Mouse (Mus musculus): ENCODE measurements around the gene Sp100.
"Not testable (repeated sequence)": the region's sequence is repeated elsewhere in the genome, so short reads cannot be mapped to it uniquely, and the experiment has no call there.

Sp100 gene

DNA sequence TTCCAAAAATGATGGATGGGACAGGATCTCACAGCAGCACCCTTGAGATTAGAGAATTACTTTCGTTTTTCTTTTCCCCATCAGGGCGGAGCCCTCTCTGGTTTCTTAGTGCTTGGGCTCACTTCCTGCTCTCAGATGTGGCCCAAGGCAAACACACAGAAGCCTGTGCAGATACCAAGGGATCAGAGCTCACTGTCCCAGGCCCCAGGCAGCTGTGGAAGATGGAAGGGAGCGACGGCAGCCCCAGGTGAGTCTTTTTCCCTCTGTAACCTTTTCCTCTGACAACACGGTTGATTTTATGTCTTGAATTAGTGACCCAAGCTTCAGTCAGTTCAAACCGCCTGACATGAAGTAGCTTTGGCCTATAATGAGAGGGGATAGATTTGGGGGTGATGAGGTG lies at the start of gene Sp100:
Gene Sp100, plus strand, starts transcription at position 108 of the 400 bp plus-strand sequence.
- not testable (repeated sequence) for DNase-seq (ENCODE audit: low read depth, low spot score)

GRCm38 (mm10) chr1:85600078-85600477 lies 49.7 kb upstream of the Sp100 start, which contains the start of gene Sp140:
Gene Sp140 (plus strand): TSS chr1:85600378.
- DNase-seq (ENCODE audit: low read depth, low spot score) = not testable (repeated sequence)

DNA sequence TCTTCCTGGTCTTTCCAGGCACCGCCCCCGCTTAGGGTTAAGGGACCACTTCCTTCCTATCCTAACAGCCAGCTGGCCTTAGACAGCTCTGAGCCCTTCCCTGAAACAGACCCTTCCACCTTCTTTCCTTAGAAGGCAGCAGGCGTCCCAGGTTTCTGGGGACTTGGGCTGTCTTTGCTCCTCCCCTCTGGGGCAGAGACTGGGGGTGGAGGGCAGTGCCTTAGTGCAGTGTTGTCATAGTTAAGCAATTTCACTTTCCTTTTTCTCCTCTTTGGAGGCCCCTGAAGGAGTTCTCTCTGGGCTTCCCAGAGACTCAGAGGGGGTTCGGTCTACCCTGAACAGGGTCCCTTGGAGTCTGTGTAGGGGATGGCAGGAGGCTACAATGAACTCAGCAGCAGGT lies 49.0 kb upstream of the Sp100 start:
- not testable (repeated sequence) for DNase-seq (ENCODE audit: low read depth, low spot score)

- DNase-seq (ENCODE audit: low read depth, low spot score) = not testable (repeated sequence)
These were observed 45.4 kb upstream of the Sp100 start for GRCm38 (mm10) chr1:85604341-85604740.

DNA sequence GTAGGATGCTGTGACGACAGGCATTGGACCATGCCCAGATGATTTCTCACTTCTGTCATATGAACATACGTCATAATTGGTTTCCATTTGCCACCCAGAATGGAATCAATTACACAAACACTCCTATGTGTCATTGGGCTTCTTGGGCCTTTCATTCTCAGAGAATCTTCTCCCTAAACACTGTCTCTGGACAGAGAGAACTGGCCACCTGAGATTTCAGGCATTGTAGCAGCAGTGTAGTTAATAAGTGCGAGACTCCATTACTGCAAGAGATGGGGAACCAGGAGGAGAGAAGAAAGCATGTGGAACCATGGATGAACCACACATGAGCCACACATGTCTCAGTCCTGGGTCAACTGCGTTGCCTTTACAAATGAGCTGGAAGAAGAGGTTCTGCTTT lies 41.4 kb upstream of the Sp100 start:
- not testable (repeated sequence) for DNase-seq (ENCODE audit: low read depth, low spot score)

DNA sequence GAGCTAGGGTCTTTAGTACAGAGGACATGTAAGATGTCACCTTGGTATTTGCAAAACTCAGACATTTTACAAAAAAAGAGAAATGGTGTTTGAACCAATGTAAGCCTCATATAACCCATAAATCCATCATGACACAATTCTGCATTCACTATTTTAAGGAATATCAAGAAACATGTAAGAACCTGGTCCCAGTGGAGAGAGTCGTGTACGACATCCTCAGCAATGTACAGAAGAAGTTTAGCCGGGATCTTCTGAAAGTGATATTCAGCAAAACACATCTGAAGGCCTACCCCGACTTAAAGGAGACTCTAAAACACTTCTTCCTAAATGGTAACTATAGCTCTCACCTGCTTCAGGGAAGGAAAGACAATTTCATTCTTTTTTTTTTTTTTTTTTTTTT lies 39.2 kb upstream of the Sp100 start:
- DNase-seq (ENCODE audit: low read depth, low spot score) = not testable (repeated sequence)

GRCm38 (mm10) chr1:85615096-85615495 lies 34.7 kb upstream of the Sp100 start:
- DNase-seq (ENCODE audit: low read depth, low spot score) = not testable (repeated sequence)

- DNase-seq (ENCODE audit: low read depth, low spot score) = not testable (repeated sequence)
These were observed 34.0 kb upstream of the Sp100 start for GRCm38 (mm10) chr1:85615819-85616218.

- not testable (repeated sequence) for DNase-seq (ENCODE audit: low read depth, low spot score)
These were observed 32.6 kb upstream of the Sp100 start for GRCm38 (mm10) chr1:85617161-85617560.

- not testable (repeated sequence) for DNase-seq (ENCODE audit: low read depth, low spot score)
These were observed 31.1 kb upstream of the Sp100 start for GRCm38 (mm10) chr1:85618689-85619088.

DNA sequence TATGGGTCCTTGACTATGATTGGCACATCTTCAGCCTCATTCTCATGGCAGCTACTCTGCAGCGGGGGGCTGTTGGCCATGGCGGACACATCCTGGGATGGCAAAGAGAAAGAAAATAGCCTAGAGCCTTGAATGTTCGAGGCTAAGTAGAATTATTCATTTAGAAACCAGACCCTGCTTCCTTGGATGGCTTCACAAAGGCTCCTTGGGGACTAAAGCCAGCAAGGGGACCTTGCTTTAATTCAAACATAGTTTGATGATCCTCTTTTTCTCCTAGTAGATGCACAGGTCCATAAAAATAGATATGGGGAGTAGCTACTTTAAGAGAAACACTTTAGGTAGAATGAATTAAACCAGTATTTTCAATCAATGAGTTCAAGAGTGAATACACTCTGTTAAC lies 12.9 kb upstream of the Sp100 start:
- DNase-seq (ENCODE audit: low read depth, low spot score) = not testable (repeated sequence)

DNA sequence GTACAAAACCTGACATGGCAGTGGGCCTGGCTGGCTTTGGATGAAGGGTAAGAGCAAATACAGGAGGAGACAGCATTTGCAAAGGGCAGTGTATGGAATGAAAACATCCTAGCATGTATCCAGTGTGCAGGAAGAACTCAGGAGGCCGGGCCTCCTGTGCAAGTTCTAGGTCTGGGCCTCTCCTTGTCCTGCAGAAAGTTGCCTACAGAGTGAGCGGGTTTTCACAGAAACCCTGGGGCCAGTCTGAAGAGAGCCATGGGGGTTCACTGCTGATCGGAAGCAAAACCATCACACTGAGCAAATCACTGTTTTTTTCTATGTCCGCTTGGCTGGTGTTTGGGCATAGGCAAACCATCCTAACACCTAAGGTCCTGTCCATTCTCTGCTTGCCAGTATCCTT lies 11.6 kb upstream of the Sp100 start:
- DNase-seq (ENCODE audit: low read depth, low spot score) = not testable (repeated sequence)

- DNase-seq (ENCODE audit: low read depth, low spot score) = not testable (repeated sequence)
These were observed 736 bp downstream of the Sp100 start for GRCm38 (mm10) chr1:85650524-85650923.

DNA sequence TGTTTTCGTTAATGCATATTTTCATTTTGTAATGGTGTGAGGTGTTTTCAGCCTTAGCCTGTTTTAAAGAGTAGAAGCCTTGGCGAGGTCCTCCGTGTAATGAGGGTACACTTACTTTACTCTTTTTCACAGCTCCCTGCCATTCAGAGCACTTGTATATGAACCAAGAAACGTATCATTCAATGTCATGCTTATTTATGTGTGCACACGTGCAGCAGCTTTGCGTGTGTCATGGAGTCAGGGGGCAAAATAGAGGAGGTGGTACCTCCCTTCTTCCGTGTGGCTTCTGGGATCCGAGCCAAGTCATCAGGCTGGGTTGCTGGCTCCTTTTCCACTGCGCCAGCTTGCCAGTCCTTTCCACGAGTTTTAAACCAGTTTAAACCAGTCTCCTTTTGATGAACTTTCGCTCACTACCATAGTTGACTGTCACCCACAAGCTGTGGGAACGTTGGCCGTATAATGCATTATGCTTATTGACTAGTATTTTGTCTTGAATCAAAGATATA lies 2.0 kb downstream of the Sp100 start:
- DNase-seq (ENCODE audit: low read depth, low spot score) = not testable (repeated sequence)

- DNase-seq (ENCODE audit: low read depth, low spot score) = not testable (repeated sequence)
These were observed 7.4 kb downstream of the Sp100 start for GRCm38 (mm10) chr1:85657211-85657610.

DNA sequence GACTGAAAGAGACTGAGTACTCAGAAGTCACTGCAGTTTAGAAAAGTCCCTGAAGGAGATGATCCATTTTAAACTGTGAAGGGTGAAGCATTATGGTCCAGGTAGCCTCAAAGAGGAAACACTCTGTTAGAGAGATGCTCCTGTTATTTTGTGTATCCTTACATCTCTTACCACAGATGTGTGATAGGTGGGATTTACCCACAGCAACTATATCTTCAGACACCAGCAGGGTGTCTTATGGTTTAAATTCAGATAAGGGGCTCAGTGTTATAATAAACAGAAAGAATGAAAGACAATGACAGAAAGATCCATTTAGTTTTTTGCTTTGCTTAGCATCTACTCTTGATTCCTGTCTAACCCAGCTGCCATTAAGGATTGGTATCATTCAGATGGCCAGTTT lies 14.5 kb downstream of the Sp100 start:
- DNase-seq (ENCODE audit: low read depth, low spot score) = no peak

GRCm38 (mm10) chr1:85680226-85680625 lies 30.4 kb downstream of the Sp100 start:
- DNase-seq (ENCODE audit: low read depth, low spot score) = no peak

DNA sequence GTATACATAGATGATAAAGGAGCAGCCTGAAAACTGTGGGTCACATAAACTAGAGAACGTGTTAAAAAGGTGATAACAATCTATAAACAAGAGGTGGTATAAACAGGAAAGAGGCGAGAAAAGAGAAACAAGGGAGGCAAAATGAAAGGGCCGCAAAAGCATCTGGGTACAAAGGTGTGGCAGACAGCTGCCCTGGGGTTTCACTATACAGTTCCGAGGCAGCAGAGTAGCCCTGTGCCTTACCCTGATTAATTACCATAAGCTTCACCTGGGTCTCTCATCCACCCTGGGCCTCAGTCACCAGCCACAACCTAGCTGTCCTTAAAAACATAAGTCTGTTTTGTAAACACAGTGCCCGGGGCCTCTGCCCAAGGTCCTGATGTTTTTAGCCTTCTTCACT lies 36.9 kb downstream of the Sp100 start:
- DNase-seq (ENCODE audit: low read depth, low spot score) = no peak

DNA sequence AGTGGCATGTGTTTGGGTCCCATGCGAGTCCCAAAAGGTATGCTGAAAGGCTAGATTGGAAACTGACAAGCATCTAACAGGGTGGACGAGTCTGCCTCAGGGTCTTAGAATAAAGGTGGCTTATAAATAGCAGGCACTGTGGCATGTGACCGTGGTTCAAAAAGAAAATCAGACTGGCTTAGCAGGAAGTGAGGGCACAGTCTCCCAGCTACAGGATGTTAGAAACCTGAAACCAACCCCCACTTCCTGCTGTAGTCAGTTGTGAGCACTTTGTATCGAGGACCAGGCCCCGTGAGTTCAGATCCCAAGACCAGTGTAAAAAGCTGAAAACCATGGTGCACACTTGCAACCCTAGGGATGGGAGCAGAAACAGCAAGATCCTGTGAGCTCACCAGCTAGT lies 37.6 kb downstream of the Sp100 start:
- DNase-seq (ENCODE audit: low read depth, low spot score) = no peak

DNA sequence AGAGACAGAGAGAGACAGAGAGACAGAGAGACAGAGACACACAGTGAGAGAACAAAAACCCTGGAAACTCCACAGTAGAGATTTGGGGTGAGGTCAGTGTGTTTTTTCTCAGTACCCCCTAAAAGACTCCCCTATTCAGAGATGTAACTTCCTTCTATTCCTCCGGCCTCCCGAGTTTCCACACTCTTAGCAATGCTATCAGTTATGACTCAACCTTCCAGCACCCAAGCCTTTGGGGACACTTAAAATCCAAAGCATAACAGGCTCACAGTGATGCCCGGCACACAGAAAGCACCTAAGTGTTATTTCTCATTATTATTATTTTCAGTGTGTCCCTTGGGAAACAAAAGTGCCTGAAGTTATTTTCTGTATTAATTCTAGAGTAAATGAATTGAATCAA lies 40.8 kb downstream of the Sp100 start:
- no peak for DNase-seq (ENCODE audit: low read depth, low spot score)

DNA sequence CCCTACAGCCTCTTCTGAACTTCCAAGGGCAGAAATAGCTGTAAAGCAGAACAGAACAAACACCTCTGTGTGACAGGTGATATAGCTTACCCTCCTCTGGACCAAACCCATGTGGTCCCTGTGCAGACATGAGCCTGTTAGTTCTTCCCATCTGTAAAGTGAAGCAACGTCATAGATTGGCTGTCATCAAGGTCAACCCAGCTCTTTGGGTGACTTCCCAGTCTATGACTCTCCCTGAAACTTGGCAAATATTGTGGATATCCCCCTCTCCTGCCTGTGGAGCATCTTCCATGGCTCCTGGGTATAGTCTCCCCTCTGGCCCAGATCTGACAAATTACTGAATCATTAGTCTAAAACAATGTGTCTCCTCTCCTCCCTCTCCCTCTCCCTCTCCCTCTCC lies 42.5 kb downstream of the Sp100 start:
- no peak for DNase-seq (ENCODE audit: low read depth, low spot score)

GRCm38 (mm10) chr1:85693280-85693679 lies 43.5 kb downstream of the Sp100 start:
- no peak for DNase-seq (ENCODE audit: low read depth, low spot score)

DNA sequence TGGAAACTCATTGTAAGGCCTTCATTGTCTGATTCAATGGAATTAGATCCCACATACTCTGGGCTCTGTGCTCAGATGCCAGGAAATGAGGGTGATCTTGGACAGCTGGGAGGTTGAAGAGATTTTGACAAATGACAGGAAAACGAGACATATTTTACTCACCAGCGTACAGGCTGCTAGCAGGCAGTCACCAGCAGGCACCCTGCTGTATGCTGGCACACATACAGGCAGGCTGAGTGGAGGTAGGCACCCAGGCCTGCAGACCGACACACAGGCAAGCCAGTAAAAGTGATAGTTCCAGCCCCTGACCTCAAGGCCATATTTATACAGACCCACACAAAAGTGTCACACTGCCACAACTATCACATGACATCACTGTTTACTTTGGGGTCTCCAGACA lies 45.9 kb downstream of the Sp100 start:
- DNase-seq (ENCODE audit: low read depth, low spot score) = no peak

All from c-Kit-negative CD71-positive TER-119-positive erythroid progenitor cells, embryonic 14.5 days (primary cell).